7 mouse cellular contexts compared by ENCODE assay signal in the genomic region with DNA sequence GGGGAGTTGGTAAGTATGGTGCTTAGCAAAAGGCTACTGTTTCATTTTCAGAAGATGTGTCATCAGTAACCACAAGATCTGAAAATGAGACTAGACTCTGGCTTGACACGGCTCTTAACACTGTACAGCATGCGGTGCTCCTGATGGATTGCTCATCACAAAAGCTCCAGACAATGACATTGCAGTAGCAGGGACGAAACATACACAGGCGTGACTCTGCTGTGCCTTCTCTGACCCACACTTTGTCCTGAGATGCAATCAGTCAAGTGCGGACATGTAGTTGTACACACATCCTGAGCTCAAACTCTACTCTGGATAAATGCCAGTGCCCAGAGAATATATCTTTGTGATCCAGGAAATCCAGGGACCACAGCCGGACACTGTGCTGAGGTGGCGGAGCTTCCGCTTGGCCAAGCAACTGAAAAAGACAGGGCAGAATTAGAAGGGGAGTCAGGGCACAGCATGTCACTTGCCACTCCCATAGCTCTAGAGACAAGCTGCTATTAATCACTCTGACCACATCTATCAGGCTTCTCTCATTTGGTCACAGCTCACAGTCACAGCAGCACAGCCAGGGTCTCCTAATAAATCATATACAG.
DNase-seq lines count a peak whose midpoint lies in the region; ATAC-seq lines count a peak whose summit lies in the region.

No protein-coding gene starts in this region.

- no peak overlapping the region for H3K4me2 ChIP-seq in midbrain, embryonic 11.5 days
- H3K4me2 ChIP-seq in heart, embryonic 16.5 days (ENCODE audit: low read depth, low read length): no peak overlapping the region
- H3K4me2 ChIP-seq in limb, embryonic 15.5 days: no peak overlapping the region
- no peak overlapping the region for H3K4me2 ChIP-seq in intestine, embryonic 15.5 days (replicated peaks)

- ATAC-seq in midbrain, embryonic 11.5 days (ENCODE audit: low FRiP score): 0 out of 2 replicates have a peak, but pooled peaks have one; percentile 33
- peak; percentile 43 for ATAC-seq in heart, embryonic 16.5 days (replicated peaks; ENCODE audit: extremely low read depth, insufficient read depth, low FRiP score)
- ATAC-seq in limb, embryonic 15.5 days (ENCODE audit: insufficient number of reproducible peaks, low FRiP score, low TSS enrichment, low read depth): 0 out of 2 replicates have a peak, but pooled peaks have one; percentile 16
- no peak for ATAC-seq in intestine, embryonic 15.5 days

- no peak overlapping the region for H3K9ac ChIP-seq in midbrain, embryonic 11.5 days (ENCODE audit: low read length)
- H3K9ac ChIP-seq in heart, embryonic 16.5 days (ENCODE audit: low read length): no peak overlapping the region
- H3K9ac ChIP-seq in limb, embryonic 15.5 days: no peak overlapping the region
- H3K9ac ChIP-seq in intestine, embryonic 15.5 days: no peak overlapping the region

- H3K36me3 ChIP-seq in midbrain, embryonic 11.5 days (ENCODE audit: control insufficient read depth, insufficient read depth, low read length): no peaks in the 10 kb centered on the region
- H3K36me3 ChIP-seq in midbrain, embryonic 10.5 days: no peaks in the 10 kb centered on the region
- no peaks in the 10 kb centered on the region for H3K36me3 ChIP-seq in heart, embryonic 16.5 days (ENCODE audit: control insufficient read depth, insufficient read depth)
- H3K36me3 ChIP-seq in limb, embryonic 15.5 days: no peaks in the 10 kb centered on the region
- no peaks in the 10 kb centered on the region for H3K36me3 ChIP-seq in intestine, embryonic 15.5 days

- no peak overlapping the region for H3K27ac ChIP-seq in midbrain, embryonic 11.5 days (ENCODE audit: low read depth, low read length)
- H3K27ac ChIP-seq in midbrain, embryonic 10.5 days (replicated peaks): no peak overlapping the region
- peak overlapping the region; percentile 62 for H3K27ac ChIP-seq in heart, embryonic 16.5 days (ENCODE audit: low read length)
- H3K27ac ChIP-seq in limb, embryonic 15.5 days: peak overlapping the region; percentile 55; the same call in 1 of the 2 replicates
- no peak overlapping the region for H3K27ac ChIP-seq in intestine, embryonic 15.5 days

- no peak overlapping the region for H3K4me3 ChIP-seq in midbrain, embryonic 11.5 days (ENCODE audit: low read depth, low read length)
- H3K4me3 ChIP-seq in midbrain, embryonic 10.5 days: no peak overlapping the region
- no peak overlapping the region for H3K4me3 ChIP-seq in heart, embryonic 16.5 days (ENCODE audit: low read length)
- H3K4me3 ChIP-seq in limb, embryonic 15.5 days: no peak overlapping the region
- no peak overlapping the region for H3K4me3 ChIP-seq in intestine, embryonic 15.5 days (replicated peaks)

- H3K4me1 ChIP-seq in midbrain, embryonic 11.5 days (ENCODE audit: control insufficient read depth, insufficient read depth, low read length): no peaks in the 10 kb centered on the region
- no peaks in the 10 kb centered on the region for H3K4me1 ChIP-seq in midbrain, embryonic 10.5 days
- H3K4me1 ChIP-seq in heart, embryonic 16.5 days (ENCODE audit: control insufficient read depth, insufficient read depth, low read length): no peaks in the 10 kb centered on the region
- peaks cover 11% of the 10 kb centered on the region for H3K4me1 ChIP-seq in limb, embryonic 15.5 days
- no peaks in the 10 kb centered on the region for H3K4me1 ChIP-seq in intestine, embryonic 15.5 days (replicated peaks)

- WGBS in midbrain, embryonic 11.5 days: 87% methylated on average over 8 of the region's 8 CpGs
- 90% methylated on average over 8 of the region's 8 CpGs for WGBS in midbrain, embryonic 10.5 days
- WGBS in heart, embryonic 16.5 days: 54% methylated on average over 8 of the region's 8 CpGs
- 81% methylated on average over 8 of the region's 8 CpGs for WGBS in limb, embryonic 15.5 days
- whole genome bisulfite sequencing in intestine, embryonic 15.5 days: 62% methylated on average over 8 of the region's 8 CpGs

- H3K27me3 ChIP-seq in midbrain, embryonic 11.5 days (ENCODE audit: control insufficient read depth, insufficient read depth, low read length): no peaks in the 10 kb centered on the region
- no peaks in the 10 kb centered on the region for H3K27me3 ChIP-seq in midbrain, embryonic 10.5 days (ENCODE audit: low read depth, poor library complexity, severe bottlenecking)
- H3K27me3 ChIP-seq in heart, embryonic 16.5 days (ENCODE audit: control insufficient read depth, insufficient read depth, low read length): no peaks in the 10 kb centered on the region
- no peaks in the 10 kb centered on the region for H3K27me3 ChIP-seq in limb, embryonic 15.5 days
- H3K27me3 ChIP-seq in intestine, embryonic 15.5 days (replicated peaks): no peaks in the 10 kb centered on the region

- no peaks in the 10 kb centered on the region for H3K9me3 ChIP-seq in midbrain, embryonic 11.5 days (ENCODE audit: control insufficient read depth, low read length)
- no peaks in the 10 kb centered on the region for H3K9me3 ChIP-seq in midbrain, embryonic 10.5 days (replicated peaks)
- 0 out of 2 replicates have a peak, but pooled peaks cover 3% of the 10 kb centered on the region for H3K9me3 ChIP-seq in heart, embryonic 16.5 days (replicated peaks; ENCODE audit: control insufficient read depth, low read length)
- no peaks in the 10 kb centered on the region for H3K9me3 ChIP-seq in limb, embryonic 15.5 days
- H3K9me3 ChIP-seq in intestine, embryonic 15.5 days: no peaks in the 10 kb centered on the region

- no peak for DNase-seq in midbrain, embryonic 11.5 days (ENCODE audit: low spot score, missing footprints)
- DNase-seq in midbrain, embryonic 10.5 days (ENCODE audit: low spot score): no peak
- peak; percentile 38 for DNase-seq in retina, postnatal 1 day
- no peak for DNase-seq in left cerebral cortex, adult 11 months (ENCODE audit: low spot score)

Comparison
In these comparisons a context has a peak if more than half of its experiments do, and no peak if none do; other contexts are left out.
1. H3K27ac ChIP-seq: peak in heart, embryonic 16.5 days (single experiment) and limb, embryonic 15.5 days (single experiment); none in midbrain, embryonic 11.5 days (single experiment), midbrain, embryonic 10.5 days (single experiment) and intestine, embryonic 15.5 days (single experiment).